Mouse (Mus musculus): ENCODE data around the gene Dnajc10.

The Dnajc10 gene

DNA sequence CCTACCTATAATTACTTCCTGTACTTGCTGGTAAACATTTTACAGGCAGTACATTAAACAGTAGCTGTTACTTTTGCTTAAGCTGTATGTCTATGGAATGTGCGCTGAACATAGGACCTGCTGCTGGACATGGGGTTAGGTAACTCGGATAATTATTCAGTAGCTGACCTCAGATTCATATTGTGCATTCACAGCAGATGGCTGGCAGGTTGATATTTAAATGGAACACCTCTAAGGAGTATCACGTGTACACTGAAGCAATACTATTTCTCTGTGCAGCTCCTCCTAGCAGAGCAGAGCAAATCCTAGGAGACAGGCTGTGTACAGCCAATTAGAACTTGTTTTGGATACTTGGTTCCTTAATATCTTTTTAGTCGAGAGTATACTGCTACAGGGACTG lies 39.3 kb downstream of the Dnajc10 start:
- no peak for DNase-seq

DNA sequence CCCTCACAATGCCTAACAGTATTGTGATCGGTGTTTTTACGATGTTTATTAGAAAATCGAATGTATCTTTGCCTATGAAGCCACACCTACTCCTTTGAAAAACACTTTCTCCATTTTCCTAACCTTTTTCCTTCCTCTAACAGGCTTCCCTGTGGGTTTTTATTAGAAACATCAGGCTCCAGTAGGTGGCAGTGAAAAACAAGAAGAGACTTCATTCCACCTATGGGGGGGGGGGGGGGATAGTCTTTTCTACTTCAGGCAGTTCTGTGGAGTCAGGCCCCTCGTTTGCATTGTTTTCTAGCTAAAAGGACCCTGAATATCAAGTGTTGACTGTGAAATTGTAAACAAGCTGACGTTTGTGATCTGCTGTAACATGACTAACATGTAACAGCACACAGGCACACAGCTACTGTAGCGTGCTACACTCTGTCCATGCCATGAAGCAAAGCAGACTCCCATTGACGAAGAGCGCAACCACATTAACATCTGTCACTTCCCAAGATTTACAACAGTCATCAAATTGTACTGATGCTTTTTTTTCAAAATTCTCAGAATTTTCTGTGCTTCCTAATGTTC lies 41.5 kb downstream of the Dnajc10 start:
- no peak for DNase-seq

DNA sequence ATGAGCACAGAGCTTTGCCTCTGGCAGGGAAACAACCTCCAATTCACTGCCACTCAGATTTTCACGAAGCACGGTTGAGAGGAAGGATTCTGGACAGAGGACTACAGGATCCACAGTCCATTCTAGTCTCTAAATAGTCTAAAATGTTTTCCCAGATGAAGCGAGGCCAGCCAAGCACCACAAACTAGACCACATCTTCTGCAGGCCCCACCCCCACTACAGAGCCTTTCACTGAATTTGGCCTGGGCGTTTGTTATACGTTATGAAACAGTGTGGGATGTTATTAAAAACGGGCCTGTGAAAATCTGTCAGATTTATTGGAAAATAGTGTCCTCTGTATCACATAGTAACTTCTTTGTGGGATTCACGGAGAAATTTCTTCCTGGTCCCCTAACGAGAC lies 56.2 kb downstream of the Dnajc10 start:
- DNase-seq: no peak

DNA sequence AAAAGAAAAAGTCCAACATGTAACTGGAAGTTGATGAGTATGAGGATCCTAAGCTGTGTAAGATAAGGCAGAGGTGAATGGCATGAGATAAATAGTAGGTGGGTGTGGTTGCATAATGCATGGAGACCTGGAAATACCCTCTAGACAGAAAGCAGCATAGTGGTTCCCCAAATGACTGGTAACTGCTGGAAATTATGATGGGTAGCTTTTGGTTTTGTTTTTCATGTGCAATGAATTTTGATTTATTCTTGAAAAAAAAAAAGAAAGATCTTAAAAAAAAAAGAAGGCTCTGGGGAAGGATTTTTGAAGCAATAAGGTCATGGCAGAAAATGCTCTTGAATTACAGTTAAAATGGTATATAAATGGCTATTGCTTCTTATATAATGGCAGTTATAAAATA lies 59.6 kb downstream of the Dnajc10 start:
- DNase-seq: no peak

DNA sequence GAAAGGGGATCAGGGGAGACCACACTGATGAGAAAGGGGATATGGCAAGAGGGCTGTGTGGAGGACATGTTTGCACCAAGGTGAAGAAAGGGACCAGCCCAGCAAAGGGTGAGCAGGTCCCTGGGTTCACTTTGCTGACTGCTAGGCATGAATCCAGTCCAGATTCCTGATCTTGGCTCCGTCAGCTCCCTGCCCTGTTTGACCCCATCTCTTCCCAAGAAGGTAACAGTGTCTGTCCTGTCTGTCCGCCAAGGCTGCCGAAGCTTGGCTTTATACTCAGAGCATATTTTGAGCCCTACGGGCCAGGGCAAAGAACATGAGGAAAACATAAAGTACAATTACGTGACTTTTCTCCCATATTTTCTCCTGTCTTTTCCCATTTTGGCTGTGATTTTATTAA lies 64.6 kb downstream of the Dnajc10 start:
- DNase-seq: no peak

DNA sequence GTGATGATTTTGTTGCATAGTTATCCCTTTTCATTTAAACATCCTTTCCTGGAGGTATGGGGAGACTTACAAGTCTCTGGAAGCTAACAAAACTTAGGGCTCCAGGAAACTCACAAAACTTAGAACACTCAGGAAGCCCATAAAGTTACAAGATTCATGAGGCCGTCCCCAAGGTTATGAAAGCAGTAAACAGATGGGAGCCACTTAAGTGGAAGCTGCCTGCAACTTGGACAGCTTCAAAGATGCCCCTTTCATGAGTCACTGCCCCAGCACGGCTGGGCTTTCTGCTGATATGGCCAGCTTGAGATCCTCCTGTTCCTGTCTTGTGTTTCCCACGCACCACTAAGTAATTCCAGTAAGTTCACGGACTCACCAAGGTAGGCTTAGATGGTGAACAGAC lies 69.2 kb downstream of the Dnajc10 start:
- DNase-seq: no peak

DNA sequence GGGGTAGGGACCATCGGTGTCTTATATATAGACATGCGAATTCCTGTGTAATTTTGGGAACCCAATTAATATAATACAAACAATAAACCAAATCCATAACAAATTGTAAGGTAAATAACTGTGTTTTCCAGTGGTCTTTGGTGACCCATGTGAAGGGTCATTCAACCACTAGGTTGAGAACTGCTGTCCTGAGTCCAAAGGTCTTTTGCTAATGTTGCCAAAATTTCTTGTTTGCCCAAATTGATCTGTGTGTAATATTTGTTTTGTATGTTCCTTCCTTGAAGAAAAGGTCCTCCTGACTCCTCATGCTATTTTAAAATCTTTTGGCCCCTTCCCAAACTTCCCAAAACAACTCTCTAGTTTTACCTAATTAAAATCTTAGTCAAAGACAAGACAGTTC lies 71.0 kb downstream of the Dnajc10 start:
- no peak for DNase-seq

DNA sequence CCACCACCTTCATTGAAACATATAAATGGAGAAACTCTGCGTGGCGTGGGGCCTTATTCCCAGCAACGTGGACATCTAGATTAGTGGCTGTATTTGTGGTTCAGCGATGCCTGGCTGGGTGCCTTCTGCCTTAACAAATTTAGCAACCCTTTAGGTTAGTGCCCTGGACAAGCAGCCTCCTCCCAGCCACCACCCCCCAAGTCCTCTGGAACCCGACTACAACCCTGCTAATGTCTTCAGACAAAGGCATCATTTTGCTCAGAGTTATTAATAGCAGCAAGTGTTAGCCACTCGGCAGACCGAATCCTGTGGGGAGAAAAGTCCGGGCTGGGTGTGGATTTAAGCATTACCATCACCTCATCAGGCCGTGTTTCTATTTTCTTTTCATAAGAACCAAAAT lies 72.4 kb downstream of the Dnajc10 start:
- DNase-seq: no peak

DNA sequence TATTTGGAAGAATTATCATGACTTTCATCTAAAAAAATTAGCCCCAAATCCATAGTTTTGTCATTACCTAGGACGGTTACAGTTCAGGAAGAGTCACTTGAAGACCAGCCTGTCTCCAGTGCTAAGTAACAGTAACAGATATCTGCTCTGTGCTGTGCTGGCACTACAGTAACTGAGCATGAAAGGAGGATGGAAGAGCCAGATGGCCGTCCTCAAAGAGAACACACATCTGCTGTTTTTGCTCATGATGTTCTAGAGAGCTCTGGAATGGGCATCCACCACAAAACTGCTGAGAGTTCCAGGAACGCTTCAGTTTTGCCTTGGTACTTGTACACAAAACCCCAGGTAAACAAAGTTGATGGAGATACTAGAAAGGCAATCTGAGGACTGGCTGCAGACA lies 73.1 kb downstream of the Dnajc10 start:
- DNase-seq: no peak

DNA sequence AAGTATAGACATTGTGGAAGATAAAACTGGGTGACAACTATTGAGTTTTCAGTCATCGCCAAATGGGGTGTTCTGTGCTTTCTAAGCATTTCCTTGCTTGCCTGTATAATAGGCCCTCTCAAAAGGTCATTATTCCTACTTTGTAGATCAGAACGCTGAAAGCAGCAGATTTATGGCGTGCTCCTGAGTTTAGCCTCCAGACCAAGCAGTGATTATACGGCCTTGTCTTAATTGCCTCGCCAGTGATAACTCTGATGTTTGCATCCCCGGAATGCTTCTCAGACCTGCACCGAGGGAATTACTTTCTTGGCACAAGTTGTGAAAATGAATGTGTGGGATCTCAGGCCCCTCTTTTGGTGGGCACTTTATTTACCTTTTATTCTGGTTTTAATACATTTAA lies 80.8 kb downstream of the Dnajc10 start:
- no peak for DNase-seq

DNA sequence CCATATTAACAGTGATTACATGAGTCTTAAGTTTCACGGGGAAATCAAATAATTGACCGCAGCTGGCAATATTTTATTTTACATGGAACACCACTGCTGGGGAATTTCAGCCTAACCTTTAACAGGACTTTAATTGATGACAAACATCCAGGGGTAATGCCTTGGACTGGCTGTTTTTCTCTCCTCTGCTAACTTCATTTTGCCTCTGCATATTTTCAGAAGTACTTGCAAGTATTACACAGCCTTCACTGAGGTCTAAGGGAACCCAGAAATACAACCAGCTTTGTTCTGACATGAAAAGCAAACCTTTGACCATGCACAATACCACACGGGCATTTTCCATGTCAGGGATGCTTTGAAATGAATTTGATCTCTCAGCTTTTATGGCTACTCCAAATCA lies 81.6 kb downstream of the Dnajc10 start:
- DNase-seq: no peak

DNA sequence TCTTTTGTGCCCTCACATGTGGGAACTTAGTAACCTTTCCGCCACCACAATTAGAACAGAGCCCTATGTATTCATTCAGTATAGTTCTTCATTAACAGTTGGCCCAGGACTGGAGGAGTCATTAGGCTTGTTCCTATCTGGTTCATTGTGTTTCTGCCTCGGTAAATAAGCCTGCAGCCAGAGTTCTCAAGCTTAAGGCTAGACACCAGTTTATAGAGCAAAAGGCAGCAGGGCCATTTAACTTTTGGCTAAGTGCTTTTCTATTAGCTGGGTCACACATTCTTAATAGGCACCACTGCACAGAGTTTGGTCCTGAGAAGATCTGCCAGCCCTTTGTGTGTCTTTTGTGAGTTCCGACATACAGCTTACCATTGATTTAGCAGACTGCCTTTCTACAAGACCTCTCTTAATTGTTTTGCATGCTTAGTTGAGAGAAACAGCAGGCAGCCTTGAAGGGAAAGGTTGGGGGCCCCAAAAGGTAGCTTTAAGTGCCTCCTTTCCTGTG lies 83.4 kb downstream of the Dnajc10 start:
- no peak for DNase-seq
